Mouse (Mus musculus) heart, embryonic 12.5 days (tissue): ENCODE measurements around the gene Rab5c. TPM values are rescaled to one million over a fixed set of nuclear protein-coding genes. Genes with fewer than 3 reads are reported as not detected.

Experiments used
- ATAC-seq: fragments of 200-750 bp; cut with Nextera tagmentation; 2 replicates; pipeline ENCODE4 v1.8.0; 2017; ENCODE audit warnings: moderate TSS enrichment, moderate library complexity; ENCODE audit not compliant: insufficient number of reproducible peaks, low FRiP score
- H3K27ac ChIP-seq: fragments of 300-500 bp; sonication (generic); 2 replicates; pipeline ENCODE4 v1.5.1; 2016; ENCODE audit warnings: mild to moderate bottlenecking, moderate library complexity; ENCODE audit not compliant: poor library complexity, severe bottlenecking
- H3K27me3 ChIP-seq: fragments of 300-500 bp; sonication (generic); replicated peaks from 2 replicates; pipeline ENCODE4 v1.6.1; 2016; ENCODE audit warnings: mild to moderate bottlenecking, moderate library complexity
- H3K36me3 ChIP-seq: fragments of 300-500 bp; sonication (generic); 2 replicates; pipeline ENCODE4 v1.6.1; 2016; ENCODE audit warnings: mild to moderate bottlenecking, moderate library complexity
- H3K4me1 ChIP-seq: fragments of 300-500 bp; sonication (generic); replicated peaks from 2 replicates; pipeline ENCODE4 v1.6.1; 2016; ENCODE audit warnings: mild to moderate bottlenecking
- H3K4me2 ChIP-seq: fragments of 300-500 bp; sonication (generic); 2 replicates; pipeline ENCODE4 v1.6.1; 2016; ENCODE audit warnings: mild to moderate bottlenecking, moderate library complexity
- H3K4me3 ChIP-seq: fragments of 300-500 bp; sonication (generic); 2 replicates; pipeline ENCODE4 v1.5.1; 2016; ENCODE audit warnings: mild to moderate bottlenecking
- H3K9ac ChIP-seq: fragments of 300-500 bp; sonication (generic); 2 replicates; pipeline ENCODE4 v1.6.1; 2016; ENCODE audit warnings: mild to moderate bottlenecking, moderate library complexity
- H3K9me3 ChIP-seq: fragments of 300-500 bp; sonication (generic); replicated peaks from 2 replicates; pipeline ENCODE4 v1.6.1; 2016; ENCODE audit warnings: mild to moderate bottlenecking, moderate library complexity
- WGBS: fragments of 180-500 bp; shearing (Covaris S2); methylation state at CpG from one replicate; pipeline ENCODE4 v1.1.7; 2016; 5-methylcytosine and 5-hydroxymethylcytosine counted together
- polyA plus RNA-seq: library from polyadenylated mRNA; unstranded; fragments of >200 nt; fragmentation: Nextera tagmentation; extraction: Ambion mirVana; gene quantifications from 2 replicates; pipeline ENCODE4 v1.2.1, GENCODE M21; 2016

Rab5c gene
- polyA plus RNA-seq, 1 experiment from 2014 or later, result 11.4 TPM

- peak overlapping the region; percentile 82 for H3K27ac ChIP-seq
- WGBS, result 52% methylated on average over 4 of the region's 4 CpGs
- H3K4me3 ChIP-seq, result no peak overlapping the region
- H3K4me1 ChIP-seq, result peaks cover 50% of the 10 kb centered on the region
- H3K27me3 ChIP-seq, result no peaks in the 10 kb centered on the region
- H3K36me3 ChIP-seq, result peaks cover 31% of the 10 kb centered on the region
- peak overlapping the region; percentile 15; the same call in 1 of the 2 replicates for H3K4me2 ChIP-seq
- H3K9ac ChIP-seq, result peak overlapping the region; percentile 42
- ATAC-seq, result no peak
- no peaks in the 10 kb centered on the region for H3K9me3 ChIP-seq
Observed at GRCm38 (mm10) chr11:100721254-100721653, 16.8 kb downstream of the Rab5c start.

- Histone ChIP-seq H3K36me3 (peaks cover 40% of the 10 kb centered on the region), H3K9ac (peak overlapping the region; percentile 42; the same call in 1 of the 2 replicates)
Observed at GRCm38 (mm10) chr11:100720345-100720744, 17.7 kb downstream of the Rab5c start.

GRCm38 (mm10) chr11:100719893-100720292 lies 18.1 kb downstream of the Rab5c start:
- H3K9ac ChIP-seq, result no peak overlapping the region
- peak overlapping the region; percentile 82; the same call in 1 of the 2 replicates for H3K27ac ChIP-seq
- H3K36me3 ChIP-seq, result peaks cover 44% of the 10 kb centered on the region
- no peaks in the 10 kb centered on the region for H3K9me3 ChIP-seq
- 80% methylated on average over 11 of the region's 11 CpGs for WGBS
- H3K4me3 ChIP-seq, result no peak overlapping the region
- peaks cover 44% of the 10 kb centered on the region for H3K4me1 ChIP-seq
- ATAC-seq, result no peak
- no peak overlapping the region for H3K4me2 ChIP-seq
- H3K27me3 ChIP-seq, result no peaks in the 10 kb centered on the region

More at GRCm38 (mm10) chr11:100720345-100720744, 17.7 kb downstream of the Rab5c start:
- Histone ChIP-seq H3K4me2 (0 out of 2 replicates have a peak overlapping the region, but pooled peaks have one; percentile 15), H3K27me3 (no peaks in the 10 kb centered on the region), H3K9me3 (no peaks in the 10 kb centered on the region), H3K4me3 (no peak overlapping the region), H3K27ac (peak overlapping the region; percentile 82), H3K4me1 (peaks cover 49% of the 10 kb centered on the region)
- WGBS, result 32% methylated on average over 5 of the region's 5 CpGs
- ATAC-seq, result no peak

GRCm38 (mm10) chr11:100719312-100719711 lies 18.7 kb downstream of the Rab5c start:
- Histone ChIP-seq H3K9ac (no peak overlapping the region), H3K27ac (no peak overlapping the region), H3K27me3 (no peaks in the 10 kb centered on the region), H3K9me3 (no peaks in the 10 kb centered on the region), H3K4me1 (peaks cover 42% of the 10 kb centered on the region), H3K4me2 (no peak overlapping the region), H3K36me3 (peaks cover 45% of the 10 kb centered on the region), H3K4me3 (no peak overlapping the region)
- no peak for ATAC-seq
- WGBS, result 83% methylated on average over 2 of the region's 3 CpGs

GRCm38 (mm10) chr11:100718866-100719265 lies 19.1 kb downstream of the Rab5c start:
- Histone ChIP-seq H3K9ac (no peak overlapping the region), H3K27ac (no peak overlapping the region), H3K27me3 (no peaks in the 10 kb centered on the region), H3K4me2 (no peak overlapping the region), H3K4me3 (no peak overlapping the region), H3K4me1 (peaks cover 44% of the 10 kb centered on the region), H3K9me3 (no peaks in the 10 kb centered on the region), H3K36me3 (peaks cover 45% of the 10 kb centered on the region)
- WGBS, result 88% methylated on average over 4 of the region's 4 CpGs
- ATAC-seq, result no peak

- H3K4me1 ChIP-seq, result peaks cover 48% of the 10 kb centered on the region
- no peak overlapping the region for H3K4me2 ChIP-seq
- H3K4me3 ChIP-seq, result no peak overlapping the region
- 94% methylated on average over 7 of the region's 7 CpGs for WGBS
- no peaks in the 10 kb centered on the region for H3K9me3 ChIP-seq
- no peaks in the 10 kb centered on the region for H3K27me3 ChIP-seq
- no peak overlapping the region for H3K9ac ChIP-seq
- no peak overlapping the region for H3K27ac ChIP-seq
- ATAC-seq, result no peak
- H3K36me3 ChIP-seq, result peaks cover 45% of the 10 kb centered on the region
Observed at GRCm38 (mm10) chr11:100718462-100718861, 19.6 kb downstream of the Rab5c start.

- no peaks in the 10 kb centered on the region for H3K27me3 ChIP-seq
- H3K9me3 ChIP-seq, result no peaks in the 10 kb centered on the region
- no peak overlapping the region for H3K9ac ChIP-seq
- peaks cover 42% of the 10 kb centered on the region for H3K4me1 ChIP-seq
- H3K4me3 ChIP-seq, result no peak overlapping the region
- WGBS, result 78% methylated on average over 3 of the region's 3 CpGs
- no peak overlapping the region for H3K4me2 ChIP-seq
- H3K36me3 ChIP-seq, result peaks cover 45% of the 10 kb centered on the region
- ATAC-seq, result no peak
- H3K27ac ChIP-seq, result no peak overlapping the region
Observed at GRCm38 (mm10) chr11:100716649-100717048, 21.4 kb downstream of the Rab5c start.

GRCm38 (mm10) chr11:100714948-100715347 lies 23.1 kb downstream of the Rab5c start:
- peaks cover 57% of the 10 kb centered on the region for H3K36me3 ChIP-seq
- no peak overlapping the region for H3K4me3 ChIP-seq
- H3K27ac ChIP-seq, result no peak overlapping the region
- no peaks in the 10 kb centered on the region for H3K9me3 ChIP-seq
- no peak overlapping the region for H3K9ac ChIP-seq
- 89% methylated on average over 6 of the region's 6 CpGs for WGBS
- ATAC-seq, result no peak
- H3K4me2 ChIP-seq, result no peak overlapping the region
- H3K27me3 ChIP-seq, result no peaks in the 10 kb centered on the region
- peaks cover 34% of the 10 kb centered on the region for H3K4me1 ChIP-seq

GRCm38 (mm10) chr11:100714534-100714915 lies 23.5 kb downstream of the Rab5c start:
- WGBS, result 39% methylated on average over 6 of the region's 6 CpGs
- Histone ChIP-seq H3K27ac (peak overlapping the region; percentile 76), H3K4me2 (peak overlapping the region; percentile 71), H3K36me3 (peaks cover 61% of the 10 kb centered on the region), H3K9me3 (no peaks in the 10 kb centered on the region), H3K27me3 (no peaks in the 10 kb centered on the region), H3K4me1 (peaks cover 29% of the 10 kb centered on the region), H3K9ac (peak overlapping the region; percentile 67; the same call in 1 of the 2 replicates), H3K4me3 (peak overlapping the region; percentile 33; the same call in 1 of the 2 replicates)
- 0 out of 2 replicates have a peak, but pooled peaks have one; percentile 12 for ATAC-seq

- Histone ChIP-seq H3K36me3 (peaks cover 62% of the 10 kb centered on the region), H3K4me3 (peak within 1 kb of the TSS; percentile 33), H3K4me2 (peak within 1 kb of the TSS; percentile 71), H3K4me1 (peaks cover 29% of the 10 kb centered on the region), H3K27me3 (no peaks in the 10 kb centered on the region), H3K9me3 (no peaks in the 10 kb centered on the region), H3K27ac (peak within 1 kb of the TSS; percentile 76), H3K9ac (peak within 1 kb of the TSS; percentile 67)
- WGBS, result 2% methylated on average over 38 of the region's 38 CpGs
- ATAC-seq, result peak; percentile 76
Observed at GRCm38 (mm10) chr11:100713735-100714533, 24.1 kb downstream of the Rab5c start, which contains the start of gene Hspb9. Gene Hspb9, plus strand, starts transcription at chr11:100713850.

- 51% methylated on average over 4 of the region's 4 CpGs for WGBS
- H3K36me3 ChIP-seq, result peaks cover 62% of the 10 kb centered on the region
- no peaks in the 10 kb centered on the region for H3K9me3 ChIP-seq
- peak overlapping the region; percentile 76 for H3K27ac ChIP-seq
- H3K4me2 ChIP-seq, result peak overlapping the region; percentile 71
- ATAC-seq, result no peak
- peak overlapping the region; percentile 67 for H3K9ac ChIP-seq
- no peaks in the 10 kb centered on the region for H3K27me3 ChIP-seq
- H3K4me1 ChIP-seq, result peaks cover 29% of the 10 kb centered on the region
- peak overlapping the region; percentile 33 for H3K4me3 ChIP-seq
Observed at GRCm38 (mm10) chr11:100713174-100713573, 24.8 kb downstream of the Rab5c start.
